Mouse (Mus musculus) cerebellum, postnatal 10 days (tissue): ENCODE results near the gene Tdrd3.
A peak's percentile ranks its signal among the peaks of the same experiment; 100 is the strongest.

ENCODE experiments used
- DNase-seq, 2 experiments: peaks; one replicate each; pipeline ENCODE4 v3.0.0; 2021; ENCODE audit warnings: mixed read lengths in 2 of 2

Tdrd3 gene

DNA sequence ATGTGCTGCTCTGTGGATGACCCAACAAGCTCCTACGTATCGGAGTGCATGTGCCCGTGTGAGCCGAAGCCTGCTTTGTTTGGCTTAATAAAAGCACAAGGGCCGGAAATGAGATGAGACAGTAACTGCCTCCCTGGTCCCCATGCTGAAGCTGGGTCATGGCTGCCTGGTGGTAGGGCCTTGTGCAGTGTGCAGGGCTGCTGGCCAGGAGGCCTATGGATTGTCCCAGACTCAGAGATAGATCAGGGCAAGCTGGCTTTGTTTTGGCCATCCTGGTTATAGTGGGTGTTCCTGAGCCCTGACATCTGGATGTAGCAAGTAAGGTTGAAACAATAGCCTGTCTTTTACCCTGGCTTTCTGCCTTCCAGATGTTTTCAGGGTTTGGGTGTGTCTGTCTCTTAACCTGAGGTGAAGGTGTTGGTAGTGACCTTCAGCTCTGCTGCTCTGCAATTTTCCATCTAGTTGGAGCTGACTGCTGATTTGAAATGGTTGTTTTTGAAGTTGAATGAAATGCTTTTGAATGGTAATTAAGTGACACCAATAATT is 39.3 kb downstream of the Tdrd3 start:
- no peak for DNase-seq

DNA sequence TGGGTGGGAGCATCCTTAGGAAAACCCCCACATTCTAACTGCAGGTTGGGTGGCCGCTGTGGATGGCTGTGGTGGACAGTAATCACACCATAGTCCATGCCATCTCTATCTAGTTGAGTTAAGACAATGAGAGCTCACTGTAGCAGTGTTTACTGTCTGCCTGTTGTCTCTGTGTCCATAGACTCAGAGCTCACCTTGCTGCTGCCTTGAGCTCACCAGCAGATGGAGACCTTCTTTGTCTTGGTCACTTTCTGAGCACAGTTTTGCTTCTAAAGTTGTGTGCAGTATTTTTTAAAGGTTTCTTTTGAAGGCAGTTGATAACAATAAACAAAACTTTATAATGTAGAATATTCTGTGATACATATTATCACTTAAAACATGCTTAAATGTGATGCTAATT is 43.3 kb downstream of the Tdrd3 start:
- DNase-seq: no peak

DNA sequence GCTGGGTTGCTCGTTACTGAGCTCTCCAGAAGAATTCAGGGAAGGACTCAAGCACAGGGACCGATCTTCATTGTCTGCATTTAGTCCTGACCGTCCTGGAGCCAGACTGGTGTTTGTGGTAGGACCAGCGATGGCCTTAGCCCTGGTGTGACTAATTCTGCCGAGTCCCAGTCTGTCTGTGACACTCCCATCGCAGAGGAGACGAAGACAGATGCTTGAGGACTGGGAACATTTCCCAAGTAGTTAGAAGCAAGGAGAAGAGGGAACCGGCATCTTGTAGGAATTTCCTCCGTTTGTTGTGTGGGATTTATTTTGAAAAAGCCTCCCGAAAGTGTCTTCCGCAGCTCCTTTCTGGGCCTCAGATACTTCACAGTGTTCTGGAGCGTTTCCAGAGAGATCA is 45.1 kb downstream of the Tdrd3 start:
- no peak for DNase-seq

DNA sequence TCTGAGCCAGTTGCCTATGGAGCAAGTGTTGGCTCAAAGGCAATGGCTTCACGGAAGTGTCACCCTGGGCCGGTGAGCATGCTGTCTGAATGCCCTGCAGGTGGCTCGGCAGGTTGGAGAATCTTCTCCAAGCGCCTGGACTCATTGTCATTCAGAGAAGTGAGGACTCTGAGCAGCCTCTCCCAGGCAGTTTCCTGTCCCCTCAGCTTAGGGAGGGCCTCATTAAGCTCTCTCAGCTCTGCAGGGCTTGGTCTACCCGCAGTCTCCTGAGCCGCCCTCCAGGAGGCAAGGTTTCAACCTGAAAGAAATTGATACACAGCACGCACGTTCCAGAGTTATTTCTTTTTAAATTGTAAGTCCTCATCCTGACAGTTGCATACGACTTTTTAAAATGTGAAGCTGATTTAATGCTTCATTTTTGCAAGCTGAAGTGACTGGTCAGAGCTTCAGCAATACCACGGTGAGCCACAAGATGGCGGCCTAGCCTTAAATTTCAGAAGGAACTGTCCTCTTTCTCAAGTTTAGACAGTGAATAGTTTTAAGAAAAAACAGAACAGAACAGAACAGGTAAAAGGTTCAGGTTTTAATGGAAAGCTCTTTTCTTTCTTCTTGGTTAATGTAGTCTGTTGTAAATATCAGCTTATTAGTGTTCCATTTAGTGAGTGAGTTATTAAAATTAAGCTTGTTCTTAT is 47.7 kb downstream of the Tdrd3 start:
- DNase-seq: peak; percentile 87 to 92

DNA sequence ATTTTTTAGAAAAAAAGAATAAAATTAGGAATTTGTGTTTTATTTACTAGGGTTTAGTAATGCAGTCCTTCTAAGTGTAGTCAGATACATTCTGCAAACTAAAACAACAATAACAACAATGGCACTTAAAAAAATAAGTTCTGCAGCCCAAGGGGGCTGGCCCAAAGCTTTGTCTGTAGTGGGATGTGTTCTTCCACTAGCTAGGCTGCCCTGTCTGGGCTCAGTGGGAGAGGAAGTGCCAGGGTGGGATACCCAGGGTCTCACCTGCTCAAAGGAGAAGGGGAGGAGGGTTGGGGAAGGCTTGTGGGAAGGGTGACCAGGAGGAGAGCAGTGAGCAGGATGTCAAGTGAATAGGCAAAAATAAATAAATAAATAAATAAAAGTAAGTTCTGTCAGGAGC is 48.2 kb downstream of the Tdrd3 start:
- DNase-seq: no peak

DNA sequence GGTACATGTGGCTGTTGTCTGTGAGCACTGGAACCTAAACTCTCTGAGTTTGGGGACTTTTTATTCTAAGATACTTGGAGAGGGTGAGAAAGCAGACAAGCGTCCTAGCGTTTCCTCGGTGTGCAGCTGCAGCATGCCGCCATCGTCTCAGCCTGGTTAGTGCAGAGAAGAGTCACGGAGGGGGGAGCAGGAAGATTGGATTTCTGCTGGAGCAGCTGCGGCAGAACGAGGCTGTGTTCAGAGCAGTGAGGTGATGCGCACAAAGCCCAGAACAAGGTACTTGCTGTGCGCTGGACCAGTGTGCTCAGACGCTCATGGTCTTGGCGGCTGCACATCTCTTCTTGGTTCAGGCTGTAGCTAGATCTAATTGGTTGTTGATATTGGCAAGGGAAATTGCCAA is 51.1 kb downstream of the Tdrd3 start:
- no peak for DNase-seq

DNA sequence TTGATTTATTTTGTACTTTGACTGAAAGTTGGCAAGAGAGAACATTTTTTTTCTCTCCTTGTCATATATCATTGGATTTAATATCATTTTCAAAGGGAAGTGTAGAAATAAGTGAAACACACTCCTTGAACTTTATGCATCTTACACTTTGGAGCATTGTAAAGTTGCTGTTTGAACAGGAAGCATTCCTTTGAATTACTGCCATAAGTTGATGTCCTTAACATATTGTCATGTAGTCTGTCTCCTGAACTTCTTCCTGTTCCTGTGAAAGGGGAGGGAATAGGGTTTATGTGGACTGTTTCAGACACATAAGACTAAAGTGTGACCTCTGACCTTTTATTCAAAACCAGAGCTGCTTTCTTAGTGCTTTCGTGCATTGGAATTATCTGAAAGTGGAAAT is 55.1 kb downstream of the Tdrd3 start:
- no peak for DNase-seq

DNA sequence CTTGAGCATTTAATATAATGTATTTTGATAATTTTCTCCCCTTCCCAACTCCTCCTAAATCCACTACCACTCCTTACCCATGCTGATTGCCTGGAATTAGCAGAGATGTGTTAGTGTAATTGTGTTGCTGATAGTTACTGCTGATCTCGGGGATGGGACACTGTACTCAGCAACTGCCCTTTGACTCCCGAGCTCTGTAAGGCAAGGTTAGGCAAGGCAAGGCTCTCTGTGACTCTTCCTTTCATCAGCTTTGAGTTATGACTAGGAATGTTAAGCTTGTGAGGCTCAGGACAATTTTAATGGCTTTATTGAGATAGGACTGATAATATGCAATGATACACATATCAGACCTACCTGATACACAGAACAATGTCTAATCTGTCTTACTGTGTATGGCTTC is 56.3 kb downstream of the Tdrd3 start:
- DNase-seq: no peak

DNA sequence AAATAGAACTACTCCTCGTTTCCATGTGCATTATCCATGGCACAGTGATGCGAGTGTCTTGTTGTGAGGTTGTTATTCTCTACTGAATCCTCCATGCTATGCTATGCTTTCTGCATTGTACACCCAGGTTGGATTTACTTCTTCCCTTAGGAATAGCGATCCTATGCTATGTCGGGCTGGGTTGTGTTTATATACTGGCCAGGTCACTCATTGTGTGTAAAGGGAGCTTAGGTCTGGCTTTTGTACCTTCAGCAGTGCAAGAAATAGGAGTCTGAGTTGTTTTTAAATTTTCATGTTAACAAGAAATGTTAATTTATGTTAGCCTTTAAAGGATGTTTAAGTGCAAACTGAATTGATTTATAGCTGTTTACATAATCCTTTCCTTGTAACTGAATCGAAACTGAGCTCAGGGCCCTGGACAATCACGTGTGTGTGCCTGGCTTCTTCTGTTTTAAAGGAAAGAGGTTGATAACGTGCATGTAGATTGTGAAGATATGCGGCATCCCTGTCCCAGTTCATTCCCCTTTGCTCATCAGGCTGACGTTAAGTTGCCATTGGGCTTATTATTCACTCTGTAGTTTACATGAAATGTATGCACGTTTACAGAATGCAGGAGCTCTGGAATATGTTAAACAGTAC is 59.4 kb downstream of the Tdrd3 start:
- no peak for DNase-seq

DNA sequence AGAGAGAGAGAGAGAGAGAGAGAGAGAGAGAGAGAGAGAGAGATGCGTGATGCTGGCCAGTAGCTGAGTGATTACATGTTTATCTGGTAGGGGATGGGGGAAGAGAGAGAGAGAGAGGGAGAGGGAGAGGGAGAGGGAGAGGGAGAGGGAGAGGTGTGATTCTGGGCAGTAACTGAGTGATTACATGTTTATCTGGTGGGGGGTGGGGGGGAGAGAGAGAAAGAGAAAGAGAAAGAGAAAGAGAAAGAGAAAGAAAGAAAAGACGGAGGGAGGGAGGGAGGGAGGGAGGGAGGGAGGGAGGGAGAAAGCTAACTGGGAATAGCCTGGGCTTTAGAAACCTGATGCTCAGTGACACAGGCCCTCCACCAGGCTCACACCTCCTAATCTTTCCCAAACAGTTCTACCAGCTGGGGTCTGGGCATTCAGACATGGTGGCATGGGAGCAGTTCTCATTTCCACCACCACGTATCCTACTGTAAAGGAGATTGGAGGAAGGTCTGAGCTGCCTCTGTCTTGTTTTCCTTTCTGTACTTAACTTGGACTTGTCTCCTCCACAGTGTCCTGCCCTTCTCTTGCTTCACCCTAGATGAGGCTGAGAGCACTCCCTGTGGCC is 62.0 kb downstream of the Tdrd3 start:
- DNase-seq: no peak

DNA sequence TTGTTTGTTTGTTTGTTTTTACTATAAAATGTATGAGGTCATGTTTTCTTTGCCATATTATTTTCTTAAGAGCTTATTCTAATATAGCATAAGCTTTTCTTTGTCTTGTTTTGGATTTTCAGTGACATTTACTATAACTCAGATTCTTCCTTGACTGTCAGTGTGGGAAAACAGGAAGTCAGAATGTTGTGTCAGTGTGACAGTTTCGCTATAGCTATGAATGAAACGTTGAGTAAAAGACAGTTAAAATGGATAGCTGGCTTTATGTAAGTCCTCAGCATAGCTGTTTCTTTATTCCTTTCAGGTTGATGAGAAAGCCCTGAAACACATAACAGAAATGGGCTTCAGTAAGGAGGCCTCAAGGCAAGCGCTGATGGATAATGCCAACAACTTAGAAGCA is 69.4 kb downstream of the Tdrd3 start:
- DNase-seq: no peak

DNA sequence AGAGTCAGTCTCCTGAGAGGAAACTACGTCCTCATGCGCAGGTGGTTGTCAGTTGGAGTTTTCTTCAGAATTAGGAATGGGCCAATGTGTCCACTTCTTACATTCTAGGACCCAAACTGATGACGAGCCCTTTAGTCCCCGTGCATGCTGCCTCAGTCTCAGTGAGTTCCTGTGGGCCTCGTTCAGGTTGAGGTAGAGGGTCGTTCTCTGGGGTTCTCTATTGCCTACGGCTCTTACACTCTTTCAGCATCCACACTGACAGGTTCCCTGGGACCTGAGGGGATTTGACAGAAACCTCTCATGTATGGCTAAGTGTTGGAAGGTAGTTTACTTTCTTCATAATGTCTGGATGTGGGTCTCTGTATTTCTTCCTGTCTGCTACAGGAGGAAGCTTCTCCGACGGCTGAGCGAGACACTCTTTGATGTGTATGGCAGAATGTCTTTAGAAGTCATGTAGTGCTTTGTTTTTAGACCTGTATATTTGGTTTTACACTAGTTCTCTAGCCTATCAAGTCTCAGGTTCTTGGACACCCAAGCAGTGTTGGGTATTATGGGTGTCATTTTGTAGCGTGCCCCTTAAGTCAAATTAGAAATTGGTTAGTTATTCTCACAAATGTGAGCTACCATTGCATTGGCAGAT is 81.6 kb downstream of the Tdrd3 start:
- no peak for DNase-seq

DNA sequence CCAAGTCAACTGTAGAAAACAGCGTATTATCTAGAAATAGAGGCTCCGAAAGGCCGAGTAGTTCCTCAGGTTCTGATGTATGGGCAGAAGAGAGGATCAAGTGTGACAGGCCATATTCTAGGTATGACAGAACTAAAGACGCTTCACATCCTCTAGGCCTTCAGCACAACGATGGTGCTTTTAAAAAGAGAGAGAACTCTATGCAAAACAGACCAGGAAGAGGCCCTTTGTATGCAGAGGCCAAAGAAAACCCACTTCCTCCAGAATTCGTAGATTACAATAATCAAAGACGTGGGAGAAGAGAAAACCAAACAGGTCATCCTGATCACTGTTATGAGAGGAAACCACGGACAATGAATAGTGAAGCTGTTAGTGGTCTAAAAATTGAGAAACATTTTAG is 89.5 kb downstream of the Tdrd3 start:
- no peak for DNase-seq

DNA sequence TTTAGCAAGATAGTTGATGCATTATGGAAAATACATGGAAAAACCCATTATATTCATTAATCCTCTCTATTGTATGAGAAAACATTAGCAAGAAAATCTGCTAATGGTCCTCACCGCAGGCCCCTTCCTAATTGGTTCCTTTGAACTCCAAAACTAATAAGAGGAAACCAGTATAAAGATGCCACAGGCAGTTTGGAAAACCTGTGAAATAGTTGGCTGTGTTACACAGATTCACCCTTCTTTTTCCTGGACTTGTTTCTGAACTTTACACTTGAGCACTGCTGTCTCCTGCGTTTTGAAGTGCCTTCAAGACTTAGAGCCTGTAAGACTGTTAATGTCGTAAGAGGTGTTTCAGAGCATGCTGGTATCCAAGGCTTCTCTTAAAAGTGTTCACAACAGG is 98.8 kb downstream of the Tdrd3 start:
- no peak for DNase-seq

DNA sequence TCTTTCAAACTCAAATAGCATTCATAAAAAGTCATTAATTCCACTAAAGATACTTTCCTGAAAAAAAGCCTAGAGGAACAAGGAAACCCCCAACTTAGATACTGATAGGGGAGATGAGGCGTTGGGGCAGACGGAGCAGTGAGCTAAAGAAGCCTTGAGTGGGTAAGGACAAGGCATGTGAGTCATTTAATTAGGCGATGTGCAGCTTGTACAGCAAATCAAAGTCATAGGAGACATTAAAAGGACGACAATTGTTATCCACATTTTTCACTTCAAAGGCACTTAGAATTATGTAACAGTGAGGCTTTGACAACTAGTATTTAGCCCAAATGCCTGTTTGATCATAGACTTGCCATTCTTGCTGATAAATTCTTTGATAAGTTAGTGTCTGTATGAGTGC is 100.9 kb downstream of the Tdrd3 start:
- no peak for DNase-seq

DNA sequence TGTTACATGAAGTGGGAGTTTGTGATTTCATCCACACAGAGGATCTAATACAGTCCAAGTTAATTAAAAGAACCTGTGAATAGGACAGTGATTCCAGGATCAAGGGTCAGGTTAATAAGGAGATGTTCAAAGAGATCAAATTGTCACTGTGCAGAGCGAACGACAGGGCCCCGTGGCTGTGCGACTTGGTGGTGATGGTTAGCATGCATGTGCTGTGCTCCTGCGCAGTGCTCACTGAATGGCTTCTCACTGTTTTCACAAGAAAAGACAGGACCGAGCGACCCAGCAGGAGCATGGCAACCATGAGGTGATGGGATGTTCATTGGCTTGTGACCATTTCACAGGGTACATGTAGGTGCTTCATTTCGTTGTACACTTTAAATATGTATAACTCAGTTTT is 115.4 kb downstream of the Tdrd3 start:
- DNase-seq: no peak

DNA sequence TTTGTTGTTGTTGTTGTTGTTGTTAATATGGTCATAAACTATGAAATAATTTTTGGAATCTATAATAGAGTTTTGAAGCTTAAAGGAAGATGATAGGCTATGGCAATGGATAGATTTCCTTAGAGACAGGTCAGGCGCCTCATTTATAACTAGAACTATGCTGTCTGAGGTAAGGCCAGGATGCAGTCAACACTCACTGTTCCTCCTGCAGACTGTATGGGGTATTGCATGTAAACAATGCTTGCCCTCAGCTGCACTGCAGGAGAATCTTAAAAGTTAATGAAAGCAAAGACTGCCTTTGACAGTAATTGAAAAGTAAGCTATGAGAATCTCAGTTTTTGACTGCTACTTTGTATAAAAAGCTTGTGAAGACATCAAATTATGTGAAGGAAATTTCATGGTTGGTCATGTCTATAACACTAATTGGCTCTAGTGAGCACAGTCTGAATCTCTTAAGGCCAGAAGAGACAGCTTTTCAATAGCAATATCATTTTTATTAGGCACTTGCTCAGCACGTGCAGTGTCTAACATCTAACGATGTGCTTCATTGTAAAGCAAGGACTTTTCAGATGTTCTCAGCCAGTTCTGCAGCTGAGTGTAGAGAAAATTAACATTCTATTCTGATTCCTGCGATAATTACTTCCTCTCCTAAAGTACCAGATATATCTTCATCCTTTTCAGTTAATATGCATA is 120.8 kb downstream of the Tdrd3 start:
- no peak for DNase-seq

DNA sequence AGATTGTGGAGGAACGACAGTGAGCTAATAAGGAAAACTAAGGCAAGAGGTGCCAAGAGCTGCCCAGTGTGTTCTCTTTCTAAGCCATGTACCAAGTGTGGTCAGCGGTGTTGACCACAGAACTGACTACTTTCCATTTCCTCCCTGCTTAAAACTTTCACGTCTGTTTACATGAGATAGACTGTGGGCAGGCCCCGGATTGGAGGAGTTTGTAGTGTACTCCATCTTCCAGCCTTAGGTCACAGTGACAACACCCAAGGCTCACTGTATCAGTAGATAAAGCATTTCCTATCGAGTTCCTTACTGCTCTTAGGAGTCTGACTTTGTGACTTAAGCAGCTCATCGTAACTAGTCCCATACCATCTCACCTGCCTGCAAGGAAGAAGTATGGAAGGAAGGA is 133.5 kb downstream of the Tdrd3 start:
- DNase-seq: no peak

DNA sequence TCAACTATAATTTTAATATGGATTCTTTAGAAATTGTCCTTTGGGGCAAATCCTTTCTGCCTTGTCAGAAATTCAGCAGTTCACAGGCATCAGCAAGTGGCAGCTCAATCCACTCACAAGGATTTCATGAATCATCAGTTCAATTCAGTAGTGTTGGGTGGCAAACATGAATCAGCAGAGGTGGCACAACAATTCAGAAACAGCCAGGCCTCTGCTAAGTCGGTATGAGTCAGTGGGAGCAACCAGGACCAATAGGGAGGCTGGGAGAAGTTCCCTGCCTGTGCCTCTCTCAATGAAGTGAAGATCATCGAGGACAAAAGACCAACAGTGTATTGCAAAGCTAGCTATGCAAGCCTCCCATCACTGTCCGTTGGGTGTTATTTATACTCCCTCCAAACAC is 135.8 kb downstream of the Tdrd3 start:
- no peak for DNase-seq

DNA sequence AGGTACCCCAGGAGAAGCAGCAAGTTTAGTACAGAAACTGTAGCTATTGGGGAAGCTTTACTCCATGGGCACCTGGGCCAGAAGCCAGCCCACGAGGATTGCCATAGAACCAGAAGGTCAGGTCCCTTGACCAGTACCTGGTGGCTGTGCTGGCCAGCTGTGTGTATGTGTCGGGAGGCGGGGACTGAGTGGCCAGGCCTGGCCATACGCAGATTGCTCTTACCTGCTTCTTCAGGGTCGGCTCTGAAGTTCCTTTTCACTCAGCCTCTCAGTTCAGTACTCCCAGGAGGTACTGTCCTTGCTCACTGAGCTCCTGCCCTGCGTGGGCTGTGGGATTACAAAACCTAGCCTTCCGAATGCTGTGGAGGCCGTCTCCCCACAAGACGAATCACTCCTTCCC is 147.4 kb downstream of the Tdrd3 start:
- DNase-seq: no peak

DNA sequence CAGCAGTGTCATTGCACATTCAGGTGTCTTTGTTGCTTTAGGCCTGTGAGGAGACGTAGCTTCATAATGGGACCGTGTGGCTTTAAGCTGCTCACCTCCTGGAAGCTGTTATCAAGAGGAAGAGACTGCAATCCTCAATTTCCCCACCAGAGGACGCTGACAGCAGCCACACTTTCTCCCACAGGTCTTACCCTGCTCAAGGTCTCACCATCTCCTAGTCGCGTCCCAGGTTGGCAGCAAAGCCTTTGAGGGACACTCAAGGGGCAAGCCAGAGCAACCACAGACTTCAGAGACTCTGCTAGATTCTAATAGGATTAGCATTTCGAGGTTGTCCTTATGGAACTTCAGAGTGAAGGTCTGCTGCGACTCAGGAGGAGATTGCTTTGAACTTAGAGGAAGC is 149.8 kb downstream of the Tdrd3 start:
- peak; percentile 59 to 66 for DNase-seq

DNA sequence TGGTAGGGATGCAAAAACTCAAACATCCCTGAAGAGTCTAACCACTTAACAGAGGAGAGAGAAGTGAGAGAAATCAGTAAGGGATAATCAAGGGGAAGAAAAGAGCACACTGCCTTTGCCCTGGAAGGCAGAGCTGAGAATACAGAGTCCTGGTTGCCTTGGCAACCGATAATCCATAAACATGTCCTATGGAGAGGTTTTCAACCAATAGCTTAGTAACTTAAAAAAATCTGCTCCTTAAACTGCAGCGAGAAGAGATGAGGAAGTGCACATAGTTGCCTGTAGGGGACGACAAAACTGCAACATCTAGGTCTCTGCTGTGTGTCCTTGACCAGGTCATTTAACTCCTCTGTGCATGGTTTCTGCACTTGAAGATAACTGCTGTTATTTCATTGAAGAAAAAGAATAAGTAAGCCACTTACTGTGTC is 150.6 kb downstream of the Tdrd3 start:
- DNase-seq: peak; percentile 15 to 17
